Mouse (Mus musculus): ENCODE results near the gene Xpnpep2. TPM values are rescaled to one million over a fixed set of nuclear protein-coding genes. Genes with fewer than 3 reads are reported as not detected.

The Xpnpep2 gene
- 2.1 TPM for polyA plus RNA-seq (2014; fragmentation: Illumina TruSeq; extraction: RNeasy Lipid Tissue Mini Kit (QIAGEN cat#74804); ENCODE audit: low read depth, low replicate concordance)

GRCm38 (mm10) chrX:48108394-48109315 lies at the start of gene Xpnpep2:
Gene Xpnpep2 (plus strand): TSS chrX:48108725.

GRCm38 (mm10) chrX:48146262-48146661 lies 37.7 kb downstream of the Xpnpep2 start, which contains the start of gene Sash3:
Gene Sash3 (plus strand): TSS chrX:48146436.

Other genes with a start within 250 kb of the Xpnpep2 start
- 0.89 TPM for gene Smarca1, start 215.8 kb upstream of the Xpnpep2 start, polyA plus RNA-seq (2014; fragmentation: Illumina TruSeq; extraction: RNeasy Lipid Tissue Mini Kit (QIAGEN cat#74804); ENCODE audit: low read depth, low replicate concordance)
- 13.4 TPM for gene Ocrl, start 196.3 kb upstream of the Xpnpep2 start, polyA plus RNA-seq (2014; fragmentation: Illumina TruSeq; extraction: RNeasy Lipid Tissue Mini Kit (QIAGEN cat#74804); ENCODE audit: low read depth, low replicate concordance)
- 8.9 TPM for gene Apln, start 73.9 kb upstream of the Xpnpep2 start, polyA plus RNA-seq (2014; fragmentation: Illumina TruSeq; extraction: RNeasy Lipid Tissue Mini Kit (QIAGEN cat#74804); ENCODE audit: low read depth, low replicate concordance)
- gene Sash3, start 37.7 kb downstream of the Xpnpep2 start, polyA plus RNA-seq (2014; fragmentation: Illumina TruSeq; extraction: RNeasy Lipid Tissue Mini Kit (QIAGEN cat#74804); ENCODE audit: low read depth, low replicate concordance): 0.97 TPM
- 26.3 TPM for gene Zdhhc9, start 100.2 kb downstream of the Xpnpep2 start, polyA plus RNA-seq (2014; fragmentation: Illumina TruSeq; extraction: RNeasy Lipid Tissue Mini Kit (QIAGEN cat#74804); ENCODE audit: low read depth, low replicate concordance)
- 15.6 TPM for gene Utp14a, start 148.1 kb downstream of the Xpnpep2 start, polyA plus RNA-seq (2014; fragmentation: Illumina TruSeq; extraction: RNeasy Lipid Tissue Mini Kit (QIAGEN cat#74804); ENCODE audit: low read depth, low replicate concordance)
- gene Bcorl1, start 232.6 kb downstream of the Xpnpep2 start, polyA plus RNA-seq (2014; fragmentation: Illumina TruSeq; extraction: RNeasy Lipid Tissue Mini Kit (QIAGEN cat#74804); ENCODE audit: low read depth, low replicate concordance): 3.2 TPM

Measured in heart, adult 10 weeks (tissue).